Mouse (Mus musculus) midbrain, embryonic 14.5 days (tissue): ENCODE measurements around the gene Bcan. TPM values are rescaled to one million over a fixed set of nuclear protein-coding genes. Genes with fewer than 3 reads are reported as not detected.

Experiments used
- ATAC-seq: fragments of 200-750 bp; cut with Nextera tagmentation; 2 replicates; pipeline ENCODE4 v1.8.0; 2017; ENCODE audit warnings: moderate number of reproducible peaks, moderate library complexity; ENCODE audit not compliant: low FRiP score, low TSS enrichment
- DNase-seq: peaks from one replicate; pipeline ENCODE4 v3.0.0-alpha.2; 2015
- H3K27ac ChIP-seq: fragments of 300-500 bp; sonication (generic); replicated peaks from 2 replicates; pipeline ENCODE4 v1.5.1; 2014; ENCODE audit warnings: mild to moderate bottlenecking, low read depth, low read length, moderate library complexity
- H3K27me3 ChIP-seq: fragments of 300-500 bp; sonication (generic); 2 replicates; pipeline ENCODE4 v1.6.1; 2014; ENCODE audit warnings: low read length, control low read depth, mixed read lengths; ENCODE audit not compliant: control insufficient read depth, insufficient read depth
- H3K36me3 ChIP-seq: fragments of 300-500 bp; sonication (generic); 2 replicates; pipeline ENCODE4 v1.6.1; 2014; ENCODE audit warnings: low read length, control low read depth; ENCODE audit not compliant: control insufficient read depth, insufficient read depth
- H3K4me1 ChIP-seq: fragments of 300-500 bp; sonication (generic); 2 replicates; pipeline ENCODE4 v1.6.1; 2014; ENCODE audit warnings: mild to moderate bottlenecking, antibody characterized with exemption, low read length, control low read depth; ENCODE audit not compliant: control insufficient read depth, insufficient read depth
- H3K4me2 ChIP-seq: fragments of 300-500 bp; sonication (generic); 2 replicates; pipeline ENCODE4 v1.6.1; 2014; ENCODE audit warnings: mild to moderate bottlenecking, low read length, moderate library complexity
- H3K4me3 ChIP-seq: fragments of 300-500 bp; sonication (generic); replicated peaks from 2 replicates; pipeline ENCODE4 v1.5.1; 2014; ENCODE audit warnings: low read depth, low read length
- H3K9ac ChIP-seq: fragments of 300-500 bp; sonication (generic); replicated peaks from 2 replicates; pipeline ENCODE4 v1.6.1; 2014; ENCODE audit warnings: mild to moderate bottlenecking, low read length, moderate library complexity
- H3K9me3 ChIP-seq: fragments of 300-500 bp; sonication (generic); 2 replicates; pipeline ENCODE4 v1.6.1; 2016; ENCODE audit warnings: low read length, control low read depth, mixed read lengths; ENCODE audit not compliant: control insufficient read depth
- WGBS: fragments of 180-500 bp; shearing (Covaris S2); extraction: QIAGEN DNeasy Blood & Tissue Kit; methylation state at CpG from one replicate; pipeline ENCODE4 v1.1.7; 2014; 5-methylcytosine and 5-hydroxymethylcytosine counted together
- polyA plus RNA-seq: library from polyadenylated mRNA; unstranded; fragments of >200 nt; fragmentation: Nextera tagmentation; extraction: Ambion mirVana; gene quantifications from 2 replicates; pipeline ENCODE4 v1.2.1, GENCODE M21; 2014

The Bcan gene
- polyA plus RNA-seq, 1 experiment from 2014 or later = 34.3 TPM

- Histone ChIP-seq H3K4me1 (peaks cover 34% of the 10 kb centered on the region), H3K27me3 (no peaks in the 10 kb centered on the region), H3K27ac (peak overlapping the region; percentile 60), H3K9ac (peak overlapping the region; percentile 50), H3K4me3 (peak overlapping the region; percentile 33), H3K36me3 (no peaks in the 10 kb centered on the region), H3K9me3 (no peaks in the 10 kb centered on the region), H3K4me2 (peak overlapping the region; percentile 69)
- ATAC-seq (peak; percentile 53), DNase-seq (peak; percentile 87)
- WGBS = 1% methylated on average over 15 of the region's 15 CpGs
These were observed 12.4 kb downstream of the Bcan start for GRCm38 (mm10) chr3:87987633-87988032.

GRCm38 (mm10) chr3:87986868-87987267 lies 13.2 kb downstream of the Bcan start:
- Histone ChIP-seq H3K27me3 (no peaks in the 10 kb centered on the region), H3K36me3 (no peaks in the 10 kb centered on the region)

GRCm38 (mm10) chr3:87985505-87986320 lies 14.3 kb downstream of the Bcan start:
- DNase-seq (peak; percentile 73), ATAC-seq (no peak)
- Histone ChIP-seq H3K9me3 (no peaks in the 10 kb centered on the region), H3K27ac (peak overlapping the region; percentile 50; the same call in 1 of the 2 replicates), H3K9ac (no peak overlapping the region), H3K4me1 (peaks cover 39% of the 10 kb centered on the region), H3K4me3 (no peak overlapping the region), H3K36me3 (no peaks in the 10 kb centered on the region), H3K27me3 (no peaks in the 10 kb centered on the region), H3K4me2 (no peak overlapping the region)
- 19% methylated on average over 12 of the region's 12 CpGs for WGBS

More at GRCm38 (mm10) chr3:87986868-87987267, 13.2 kb downstream of the Bcan start:
- peak overlapping the region; percentile 33 for H3K4me3 ChIP-seq
- DNase-seq (peak; percentile 99), ATAC-seq (peak; percentile 78)
- under 1% methylated on average over 17 of the region's 17 CpGs for WGBS
- no peaks in the 10 kb centered on the region for H3K9me3 ChIP-seq
- H3K27ac ChIP-seq = peak overlapping the region; percentile 60
- H3K4me2 ChIP-seq = peak overlapping the region; percentile 69
- H3K4me1 ChIP-seq = peaks cover 39% of the 10 kb centered on the region
- H3K9ac ChIP-seq = peak overlapping the region; percentile 50; the same call in 1 of the 2 replicates

- no peak for ATAC-seq
- no peaks in the 10 kb centered on the region for H3K27me3 ChIP-seq
- DNase-seq = no peak
- no peak overlapping the region for H3K9ac ChIP-seq
- no peak overlapping the region for H3K4me2 ChIP-seq
- peaks cover 39% of the 10 kb centered on the region for H3K4me1 ChIP-seq
- no peak overlapping the region for H3K27ac ChIP-seq
- H3K36me3 ChIP-seq = no peaks in the 10 kb centered on the region
- no peaks in the 10 kb centered on the region for H3K9me3 ChIP-seq
- 43% methylated on average over 3 of the region's 3 CpGs for WGBS
- no peak overlapping the region for H3K4me3 ChIP-seq
These were observed 15.9 kb downstream of the Bcan start for GRCm38 (mm10) chr3:87984094-87984493.

- 37% methylated on average over 6 of the region's 6 CpGs for WGBS
- Histone ChIP-seq H3K9me3 (no peaks in the 10 kb centered on the region), H3K4me3 (no peak overlapping the region), H3K27me3 (no peaks in the 10 kb centered on the region), H3K9ac (no peak overlapping the region), H3K27ac (no peak overlapping the region), H3K4me1 (peaks cover 39% of the 10 kb centered on the region), H3K4me2 (peak overlapping the region; percentile 26), H3K36me3 (no peaks in the 10 kb centered on the region)
- DNase-seq (no peak), ATAC-seq (no peak)
These were observed 16.4 kb downstream of the Bcan start for GRCm38 (mm10) chr3:87983627-87984026.

- Histone ChIP-seq H3K36me3 (no peaks in the 10 kb centered on the region; the same call in 1 of the 2 replicates), H3K4me3 (no peak overlapping the region), H3K4me2 (peak overlapping the region; percentile 26), H3K9ac (no peak overlapping the region), H3K9me3 (no peaks in the 10 kb centered on the region), H3K4me1 (peaks cover 35% of the 10 kb centered on the region), H3K27ac (peak overlapping the region; percentile 39), H3K27me3 (no peaks in the 10 kb centered on the region)
- ATAC-seq (no peak), DNase-seq (peak; percentile 57)
- WGBS = 9% methylated on average over 13 of the region's 13 CpGs
These were observed 17.0 kb downstream of the Bcan start for GRCm38 (mm10) chr3:87982836-87983601.

GRCm38 (mm10) chr3:87981894-87982835 lies 17.9 kb downstream of the Bcan start:
- Histone ChIP-seq H3K4me1 (peaks cover 28% of the 10 kb centered on the region), H3K27me3 (no peaks in the 10 kb centered on the region), H3K27ac (peak overlapping the region; percentile 39; the same call in 1 of the 2 replicates), H3K4me3 (no peak overlapping the region), H3K4me2 (0 out of 2 replicates have a peak overlapping the region, but pooled peaks have one; percentile 26), H3K9ac (no peak overlapping the region), H3K36me3 (no peaks in the 10 kb centered on the region; the same call in 1 of the 2 replicates), H3K9me3 (no peaks in the 10 kb centered on the region)
- ATAC-seq (no peak), DNase-seq (no peak)
- 35% methylated on average over 12 of the region's 12 CpGs for WGBS

GRCm38 (mm10) chr3:87981214-87981760 lies 18.7 kb downstream of the Bcan start:
- WGBS = 84% methylated on average over 6 of the region's 6 CpGs
- no peaks in the 10 kb centered on the region; the same call in 1 of the 2 replicates for H3K36me3 ChIP-seq
- H3K9ac ChIP-seq = no peak overlapping the region
- no peak overlapping the region for H3K4me2 ChIP-seq
- no peak overlapping the region for H3K27ac ChIP-seq
- H3K4me3 ChIP-seq = no peak overlapping the region
- no peaks in the 10 kb centered on the region for H3K9me3 ChIP-seq
- peaks cover 26% of the 10 kb centered on the region for H3K4me1 ChIP-seq
- ATAC-seq = no peak
- DNase-seq = no peak
- H3K27me3 ChIP-seq = no peaks in the 10 kb centered on the region
